Mouse (Mus musculus) forebrain, postnatal 0 days (tissue): ENCODE results near the gene Nsun2. TPM values are rescaled to one million over a fixed set of nuclear protein-coding genes. Genes with fewer than 3 reads are reported as not detected.

ENCODE experiments used
- ATAC-seq: fragments of 200-750 bp; cut with Nextera tagmentation; 2 replicates; pipeline ENCODE4 v1.8.0; 2017; ENCODE audit warnings: mild to moderate bottlenecking, moderate library complexity
- DNase-seq: peaks from one replicate; pipeline ENCODE4 v3.0.0-alpha.2; 2015
- H3K27ac ChIP-seq: fragments of 300-500 bp; sonication (generic); 2 replicates; pipeline ENCODE4 v1.5.1; 2014; ENCODE audit warnings: low read depth, mild to moderate bottlenecking, antibody characterized with exemption, low read length, moderate library complexity, mixed read lengths
- H3K27me3 ChIP-seq: fragments of 300-500 bp; sonication (generic); 2 replicates; pipeline ENCODE4 v1.6.1; 2014; ENCODE audit warnings: mild to moderate bottlenecking, low read length, mixed read lengths; ENCODE audit not compliant: insufficient read depth
- H3K36me3 ChIP-seq: fragments of 300-500 bp; sonication (generic); 2 replicates; pipeline ENCODE4 v1.6.1; 2014; ENCODE audit warnings: mild to moderate bottlenecking, moderate library complexity; ENCODE audit not compliant: insufficient read depth
- H3K4me1 ChIP-seq: fragments of 300-500 bp; sonication (generic); 2 replicates; pipeline ENCODE4 v1.6.1; 2014; ENCODE audit warnings: antibody characterized with exemption; ENCODE audit not compliant: insufficient read depth
- H3K4me2 ChIP-seq: fragments of 300-500 bp; sonication (generic); 2 replicates; pipeline ENCODE4 v1.6.1; 2014; ENCODE audit warnings: low read depth, mild to moderate bottlenecking, moderate library complexity
- H3K4me3 ChIP-seq: fragments of 300-500 bp; sonication (generic); 2 replicates; pipeline ENCODE4 v1.5.1; 2014; ENCODE audit warnings: low read depth, low read length, mixed read lengths
- H3K9ac ChIP-seq: fragments of 300-500 bp; sonication (generic); 2 replicates; pipeline ENCODE4 v1.6.1; 2014; ENCODE audit warnings: mild to moderate bottlenecking
- H3K9me3 ChIP-seq: fragments of 300-500 bp; sonication (generic); 2 replicates; pipeline ENCODE4 v1.6.1; 2016; ENCODE audit warnings: low read length
- CTCF ChIP-seq: sonication (generic); IDR thresholded peaks from 2 replicates; pipeline ENCODE4 v1.5.1; 2016; ENCODE audit warnings: antibody characterized with exemption, control low read depth, low read depth
- WGBS: fragments of 180-500 bp; shearing (Covaris S2); extraction: QIAGEN DNeasy Blood & Tissue Kit; methylation state at CpG from one replicate; pipeline ENCODE4 v1.1.7; 2014; 5-methylcytosine and 5-hydroxymethylcytosine counted together
- polyA plus RNA-seq: library from polyadenylated mRNA; unstranded; fragments of >200 nt; fragmentation: Nextera tagmentation; extraction: Ambion mirVana; gene quantifications from 2 replicates; pipeline ENCODE4 v1.2.1, GENCODE M21; 2015
- total RNA-seq: library from RNA; depleted of rRNA; stranded (reverse); fragments of >200 nt; gene quantifications from 2 replicates; pipeline ENCODE4 v1.2.3, GENCODE M21; 2014

Nsun2 gene
- total and polyA plus RNA-seq, 2 experiments from 2014 or later = 64.3 to 74.4 TPM

DNA sequence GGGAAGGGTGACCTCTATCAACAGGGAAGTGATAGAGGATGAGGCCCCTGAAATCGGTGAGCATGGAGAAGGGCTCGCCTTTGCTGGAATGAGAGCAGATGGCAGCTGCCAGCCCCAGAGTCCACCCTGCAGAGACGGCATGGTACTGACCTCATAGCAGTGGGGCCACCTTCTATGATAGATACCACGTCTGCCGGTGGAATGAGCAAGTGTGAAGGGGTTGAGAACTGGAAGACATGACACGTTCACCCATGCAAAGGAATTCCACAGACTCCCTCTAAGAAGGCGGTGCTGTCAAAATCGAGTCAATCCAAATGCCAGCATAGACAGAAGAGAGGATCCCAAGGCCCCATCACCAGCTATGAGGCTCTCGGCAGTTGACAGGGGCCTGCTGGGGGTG, 20.7 kb downstream of the Nsun2 start:
- H3K9ac ChIP-seq = no peak overlapping the region
- WGBS = 84% methylated on average over 9 of the region's 9 CpGs
- no peak for TF ChIP-seq CTCF
- H3K9me3 ChIP-seq = no peaks in the 10 kb centered on the region
- DNase-seq = no peak
- no peak overlapping the region for H3K27ac ChIP-seq
- no peaks in the 10 kb centered on the region for H3K27me3 ChIP-seq
- no peak overlapping the region for H3K4me3 ChIP-seq
- no peaks in the 10 kb centered on the region for H3K4me1 ChIP-seq
- no peak for ATAC-seq
- no peak overlapping the region for H3K4me2 ChIP-seq
- no peaks in the 10 kb centered on the region for H3K36me3 ChIP-seq

GRCm38 (mm10) chr13:69555045-69555444, 21.5 kb downstream of the Nsun2 start:
- H3K4me3 ChIP-seq = no peak overlapping the region
- H3K27me3 ChIP-seq = no peaks in the 10 kb centered on the region
- no peak for DNase-seq
- H3K4me1 ChIP-seq = no peaks in the 10 kb centered on the region
- no peaks in the 10 kb centered on the region for H3K9me3 ChIP-seq
- ATAC-seq = no peak
- H3K27ac ChIP-seq = no peak overlapping the region
- no peak for TF ChIP-seq CTCF
- no peak overlapping the region for H3K4me2 ChIP-seq
- no peaks in the 10 kb centered on the region for H3K36me3 ChIP-seq
- no peak overlapping the region for H3K9ac ChIP-seq
- 26% methylated on average over 8 of the region's 8 CpGs for WGBS

DNA sequence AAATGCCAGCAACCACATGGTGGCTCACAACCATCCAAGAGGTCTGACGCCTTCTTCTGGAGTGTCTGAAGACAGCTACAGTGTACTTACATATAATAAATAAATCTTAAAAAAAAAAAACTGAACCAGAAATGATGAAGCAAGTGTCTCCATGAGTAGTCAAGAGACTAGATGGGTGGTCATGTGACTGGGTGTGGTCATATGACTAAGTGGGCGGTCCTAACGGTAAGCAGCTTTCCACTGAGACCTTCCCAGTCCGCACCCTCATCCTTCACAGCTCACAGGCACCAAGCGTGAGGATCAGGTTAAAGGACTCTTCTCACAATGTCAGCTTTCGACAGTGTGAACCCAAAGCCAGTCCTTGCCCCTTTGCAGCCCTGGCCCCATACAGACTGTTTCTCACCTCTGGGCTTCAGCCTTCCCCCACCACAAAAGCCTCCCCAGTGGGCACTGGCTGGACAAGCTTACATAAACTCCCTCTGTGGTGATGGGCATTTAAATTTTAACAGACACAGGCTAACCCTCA, 22.5 kb downstream of the Nsun2 start:
- Histone ChIP-seq H3K9me3 (no peaks in the 10 kb centered on the region), H3K4me1 (no peaks in the 10 kb centered on the region), H3K4me2 (no peak overlapping the region), H3K9ac (no peak overlapping the region), H3K36me3 (no peaks in the 10 kb centered on the region), H3K4me3 (no peak overlapping the region), H3K27me3 (no peaks in the 10 kb centered on the region), H3K27ac (no peak overlapping the region)
- ATAC-seq (no peak), DNase-seq (no peak)
- no peak for TF ChIP-seq CTCF
- WGBS = 87% methylated on average over 6 of the region's 6 CpGs

- Histone ChIP-seq H3K27ac (no peak overlapping the region), H3K4me1 (no peaks in the 10 kb centered on the region), H3K36me3 (no peaks in the 10 kb centered on the region), H3K9ac (no peak overlapping the region), H3K9me3 (no peaks in the 10 kb centered on the region), H3K4me3 (no peak overlapping the region), H3K27me3 (no peaks in the 10 kb centered on the region), H3K4me2 (no peak overlapping the region)
- ATAC-seq (no peak), DNase-seq (no peak)
- TF ChIP-seq CTCF = no peak
These were observed 23.2 kb downstream of the Nsun2 start for GRCm38 (mm10) chr13:69556728-69557127.

GRCm38 (mm10) chr13:69558098-69558660, 24.6 kb downstream of the Nsun2 start:
- TF ChIP-seq CTCF = no peak
- Histone ChIP-seq H3K9me3 (no peaks in the 10 kb centered on the region), H3K27me3 (no peaks in the 10 kb centered on the region), H3K9ac (no peak overlapping the region), H3K4me2 (no peak overlapping the region), H3K27ac (no peak overlapping the region), H3K4me1 (no peaks in the 10 kb centered on the region), H3K36me3 (no peaks in the 10 kb centered on the region), H3K4me3 (no peak overlapping the region)
- ATAC-seq (no peak; the same call in 1 of the 2 replicates), DNase-seq (peak; percentile 28)
- WGBS = 49% methylated on average over 6 of the region's 6 CpGs

DNA sequence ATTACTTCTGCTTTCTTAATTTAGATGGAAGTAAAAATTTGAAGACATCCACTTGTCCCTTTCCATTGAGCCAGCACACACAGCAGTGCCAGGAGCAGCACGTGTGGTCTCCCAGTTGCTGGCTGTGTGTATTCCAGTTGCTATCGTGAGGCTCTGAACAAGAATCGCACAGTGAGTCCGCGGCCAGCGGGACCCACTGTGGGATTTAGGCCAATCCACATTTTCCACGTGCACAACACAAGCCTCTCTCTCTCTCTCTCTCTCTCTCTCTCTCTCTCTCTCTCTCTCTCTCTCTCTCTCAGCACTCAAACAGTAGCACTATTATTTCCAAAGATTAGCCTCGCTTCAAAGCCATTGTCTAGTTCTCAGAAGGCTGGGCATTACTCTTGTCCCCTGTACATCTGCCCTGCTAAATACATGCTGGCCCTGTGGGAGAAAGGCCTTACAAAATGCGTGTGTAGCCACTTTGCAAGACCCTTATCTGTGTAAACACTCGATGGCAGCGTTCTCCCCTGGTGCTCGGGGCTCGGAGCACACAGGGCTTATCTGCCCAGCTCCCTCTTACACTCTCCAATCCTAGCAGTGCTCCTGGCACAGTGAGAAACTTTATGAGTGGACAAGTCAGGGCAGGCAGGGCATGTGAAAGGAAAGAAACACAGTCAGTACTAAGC, 25.9 kb downstream of the Nsun2 start:
- no peaks in the 10 kb centered on the region for H3K36me3 ChIP-seq
- 27% methylated on average over 13 of the region's 13 CpGs for WGBS
- DNase-seq = peak; percentile 20

GRCm38 (mm10) chr13:69562004-69562403, 28.5 kb downstream of the Nsun2 start:
- H3K27ac ChIP-seq = no peak overlapping the region
- no peaks in the 10 kb centered on the region for H3K9me3 ChIP-seq
- no peak for TF ChIP-seq CTCF
- H3K27me3 ChIP-seq = no peaks in the 10 kb centered on the region
- H3K4me2 ChIP-seq = no peak overlapping the region
- H3K36me3 ChIP-seq = no peaks in the 10 kb centered on the region
- no peak overlapping the region for H3K4me3 ChIP-seq
- DNase-seq (no peak), ATAC-seq (no peak)
- no peaks in the 10 kb centered on the region for H3K4me1 ChIP-seq
- no peak overlapping the region for H3K9ac ChIP-seq
- 73% methylated on average over 9 of the region's 9 CpGs for WGBS

More for the DNA sequence above, 25.9 kb downstream of the Nsun2 start:
- H3K27ac ChIP-seq = no peak overlapping the region
- H3K27me3 ChIP-seq = no peaks in the 10 kb centered on the region
- no peak overlapping the region for H3K4me2 ChIP-seq
- H3K4me1 ChIP-seq = no peaks in the 10 kb centered on the region
- peak; percentile 65 for ATAC-seq
- no peak for TF ChIP-seq CTCF
- H3K9me3 ChIP-seq = no peaks in the 10 kb centered on the region
- H3K4me3 ChIP-seq = no peak overlapping the region
- H3K9ac ChIP-seq = no peak overlapping the region
